Mouse (Mus musculus) liver, embryonic 12.5 days (tissue): ENCODE measurements around the gene Derl2. TPM values are rescaled to one million over a fixed set of nuclear protein-coding genes. Genes with fewer than 3 reads are reported as not detected.

Experiments
- polyA plus RNA-seq: library from polyadenylated mRNA; unstranded; fragments of >200 nt; fragmentation: Nextera tagmentation; extraction: Ambion mirVana; gene quantifications from 2 replicates; pipeline ENCODE4 v1.2.1, GENCODE M21; 2016

The Derl2 gene
- polyA plus RNA-seq, 1 experiment from 2014 or later, result 41.4 TPM

Other genes starting within 250 kb of the Derl2 start
- gene Scimp, start 207.3 kb downstream of the Derl2 start, polyA plus RNA-seq, result 0.26 and 0.41 TPM in 2 replicates
- 21.1 and 23.0 TPM in 2 replicates for gene Rabep1, start 175.1 kb downstream of the Derl2 start, polyA plus RNA-seq
- 81.9 and 87.2 TPM in 2 replicates for gene Nup88, start 49.9 kb downstream of the Derl2 start, polyA plus RNA-seq
- gene Rpain, start 49.6 kb downstream of the Derl2 start, polyA plus RNA-seq, result 104 and 105 TPM in 2 replicates
- 352 and 380 TPM in 2 replicates for gene C1qbp, start 36.8 kb downstream of the Derl2 start, polyA plus RNA-seq
- 15.3 and 16.3 TPM in 2 replicates for gene Dhx33, start 15.4 kb downstream of the Derl2 start, polyA plus RNA-seq
- gene Mis12, start 230 bp downstream of the Derl2 start, polyA plus RNA-seq, result 29.3 and 31.4 TPM in 2 replicates
- gene 6330403K07Rik, start 13.7 kb upstream of the Derl2 start, polyA plus RNA-seq, result 12.9 and 14.1 TPM in 2 replicates
- gene Nlrp1a, start 124.9 kb upstream of the Derl2 start, polyA plus RNA-seq, result 0.10 and 0.12 TPM in 2 replicates
- 0.06 TPM in 1 of 2 replicates, not detected in the other for gene Nlrp1b, start 210.9 kb upstream of the Derl2 start, polyA plus RNA-seq